Mouse (Mus musculus) bone marrow, adult 2 months (tissue): ENCODE measurements at regions not wholly inside any gene's neighbourhood (a gene's known extent, or its start where the extent isn't known, plus 50 kb on each side); places are given as distances from the start of the nearest gene placed in this dataset.

Experiments used
- CTCF ChIP-seq: fragments of 200-500 bp; IDR thresholded peaks from 2 replicates; pipeline ENCODE4 v1.5.1; 2011; ENCODE audit warnings: low read length, control low read depth; ENCODE audit not compliant: control insufficient read depth, insufficient read depth
- POLR2A ChIP-seq: fragments of 200-500 bp; IDR thresholded peaks from 2 replicates; pipeline ENCODE4 v1.6.1; 2011; ENCODE audit warnings: low read depth, mild to moderate bottlenecking, control low read depth, low read length, borderline replicate concordance; ENCODE audit not compliant: control insufficient read depth

- TF ChIP-seq CTCF (no peak), POLR2A (no peak)
These were observed 300.5 kb downstream of the Tns1 start for GRCm38 (mm10) chr1:73823726-73824125.
